Mouse (Mus musculus): ENCODE results near the gene Proser1. TPM values are rescaled to one million over a fixed set of nuclear protein-coding genes. Genes with fewer than 3 reads are reported as not detected.

Proser1 gene
- total and polyA plus RNA-seq, 3 experiments = 2.9 to 22.2 (median 3.9) TPM

Other genes starting within 250 kb of the Proser1 start
- 4.6 and 5.8 TPM in 2 replicates for gene Nhlrc3, start 334 bp upstream of the Proser1 start, total RNA-seq (2012; rRNA removed)
- gene Nhlrc3, start 334 bp upstream of the Proser1 start, total RNA-seq (2014; rRNA removed) = 7.2 and 7.9 TPM in 2 replicates
- gene Nhlrc3, start 334 bp upstream of the Proser1 start, polyA plus RNA-seq (2012; ENCODE audit: insufficient read length, low read depth) = 7.2 and 7.3 TPM in 2 replicates
- gene Stoml3, start 25.0 kb downstream of the Proser1 start, total RNA-seq (2012; rRNA removed) = not detected in 2 replicates
- gene Stoml3, start 25.0 kb downstream of the Proser1 start, total RNA-seq (2014; rRNA removed) = not detected in 2 replicates
- gene Stoml3, start 25.0 kb downstream of the Proser1 start, polyA plus RNA-seq (2012; ENCODE audit: insufficient read length, low read depth) = not detected in 2 replicates
- gene Frem2, start 193.7 kb downstream of the Proser1 start, total RNA-seq (2012; rRNA removed) = 0.04 TPM in 1 of 2 replicates, not detected in the other
- gene Frem2, start 193.7 kb downstream of the Proser1 start, total RNA-seq (2014; rRNA removed) = 0.04 and 0.09 TPM in 2 replicates
- gene Frem2, start 193.7 kb downstream of the Proser1 start, polyA plus RNA-seq (2012; ENCODE audit: insufficient read length, low read depth) = 0.07 and 0.09 TPM in 2 replicates